Mouse (Mus musculus): ENCODE measurements at regions not wholly inside any gene's neighbourhood (a gene's known extent, or its start where the extent isn't known, plus 50 kb on each side); places are given as distances from the start of the nearest gene placed in this dataset.

- no peaks in the 10 kb centered on the region for H3K79me2 ChIP-seq (ENCODE audit: control insufficient read depth, insufficient read depth, low read length, poor library complexity)
- H3K36me3 ChIP-seq (ENCODE audit: control insufficient read depth in 1 of 2, insufficient read depth in 2 of 2, low read length in 2 of 2), result no peaks in the 10 kb centered on the region
- DNase-seq (ENCODE audit: low read depth, low spot score), result no peak
- no peak overlapping the region for H3K27ac ChIP-seq (ENCODE audit: control insufficient read depth, low read depth, low read length)
- H3K9me3 ChIP-seq (replicated peaks; ENCODE audit: insufficient read depth, low read length), result no peaks in the 10 kb centered on the region
- H3K9ac ChIP-seq (ENCODE audit: control insufficient read depth, low read depth, low read length, poor library complexity, severe bottlenecking), result no peak overlapping the region
- no peaks in the 10 kb centered on the region for H3K4me1 ChIP-seq (ENCODE audit: control insufficient read depth in 1 of 2, insufficient read depth in 2 of 2, low read length in 2 of 2)
- TF ChIP-seq TAL1 (IDR thresholded peaks at IDR 0.05; ENCODE audit: low read length) (no peak), NELFE (IDR thresholded peaks at IDR 0.05; ENCODE audit: low read depth, low read length) (no peak), ETS1 (IDR thresholded peaks at IDR 0.05; ENCODE audit: low read depth, low read length) (no peak), CTCF (IDR thresholded peaks at IDR 0.05 in 2 of 3, conservative IDR thresholded peaks at IDR 0.05 in 1 of 3; ENCODE audit: control insufficient read depth in 1 of 3, insufficient read depth in 1 of 3, low read depth in 2 of 3, low read length in 3 of 3, poor library complexity in 1 of 3, severe bottlenecking in 1 of 3) (no peak), ZKSCAN1 (IDR thresholded peaks at IDR 0.05; ENCODE audit: low read depth, low read length) (no peak), CHD2 (IDR thresholded peaks at IDR 0.05; ENCODE audit: low read length) (no peak), MEF2A (IDR thresholded peaks at IDR 0.05; ENCODE audit: extremely low read depth, insufficient replicate concordance, low read depth, low read length, poor library complexity, severe bottlenecking) (no peak), POLR2AphosphoS2 (IDR thresholded peaks at IDR 0.05; ENCODE audit: low read length) (no peak), KAT2A (conservative IDR thresholded peaks at IDR 0.05; ENCODE audit: low read depth, low read length) (no peak), JUND (IDR thresholded peaks at IDR 0.05; ENCODE audit: low read depth, low read length) (no peak), EP300 (IDR thresholded peaks at IDR 0.05; ENCODE audit: low read depth in 1 of 2, low read length in 2 of 2) (no peak), GABPA (IDR thresholded peaks at IDR 0.05; ENCODE audit: low read depth, low read length) (no peak), UBTF (IDR thresholded peaks at IDR 0.05; ENCODE audit: borderline replicate concordance, insufficient read depth, low read depth, low read length) (no peak), TCF12 (IDR thresholded peaks at IDR 0.05; ENCODE audit: low read depth, low read length) (no peak)
- no peak overlapping the region for H3K4me3 ChIP-seq (ENCODE audit: control insufficient read depth in 1 of 2, insufficient read depth in 1 of 2, low read depth in 2 of 2, low read length in 2 of 2)
- H3K27me3 ChIP-seq (ENCODE audit: control insufficient read depth in 1 of 2, insufficient read depth in 2 of 2, low read length in 2 of 2), result no peaks in the 10 kb centered on the region; a peak in 1 of 4 replicates
Observed at GRCm38 (mm10) chr9:91291340-91291739, 70.9 kb upstream of the Zic4 start.

All from MEL (cell line).